Mouse (Mus musculus) hindbrain, embryonic 10.5 days (tissue): ENCODE data around the gene Tada3. TPM values are rescaled to one million over a fixed set of nuclear protein-coding genes. Genes with fewer than 3 reads are reported as not detected.
"Not testable (repeated sequence)": the region's sequence is repeated elsewhere in the genome, so short reads cannot be mapped to it uniquely, and the experiment has no call there.

Experiments used
- DNase-seq: peaks from one replicate; pipeline ENCODE4 v3.0.0-alpha.2; 2017; ENCODE audit warnings: low spot score
- H3K27ac ChIP-seq: fragments of 300-500 bp; sonication (generic); 2 replicates; pipeline ENCODE4 v1.5.1; 2016; ENCODE audit warnings: mild to moderate bottlenecking, moderate library complexity
- H3K27me3 ChIP-seq: fragments of 300-500 bp; sonication (generic); 2 replicates; pipeline ENCODE4 v1.6.1; 2016; ENCODE audit warnings: mild to moderate bottlenecking; ENCODE audit not compliant: poor library complexity, insufficient read depth, severe bottlenecking
- H3K36me3 ChIP-seq: fragments of 300-500 bp; sonication (generic); 2 replicates; pipeline ENCODE4 v1.6.1; 2016; ENCODE audit warnings: mild to moderate bottlenecking, moderate library complexity
- H3K4me1 ChIP-seq: fragments of 300-500 bp; sonication (generic); replicated peaks from 2 replicates; pipeline ENCODE4 v1.6.1; 2016; ENCODE audit warnings: mild to moderate bottlenecking
- H3K4me3 ChIP-seq: fragments of 300-500 bp; sonication (generic); 2 replicates; pipeline ENCODE4 v1.5.1; 2016; ENCODE audit warnings: mild to moderate bottlenecking, moderate library complexity
- H3K9me3 ChIP-seq: fragments of 300-500 bp; sonication (generic); 2 replicates; pipeline ENCODE4 v1.6.1; 2016; ENCODE audit warnings: mild to moderate bottlenecking, moderate library complexity
- WGBS: fragments of 180-500 bp; shearing (Covaris S2); methylation state at CpG from one replicate; pipeline ENCODE4 v1.1.7; 2016; 5-methylcytosine and 5-hydroxymethylcytosine counted together
- polyA plus RNA-seq: library from polyadenylated mRNA; unstranded; fragments of >200 nt; fragmentation: Nextera tagmentation; extraction: Ambion mirVana; gene quantifications from 2 replicates; pipeline ENCODE4 v1.2.1, GENCODE M21; 2016

Tada3 gene
- polyA plus RNA-seq, 1 experiment from 2014 or later, result 63.9 TPM

GRCm38 (mm10) chr6:113332734-113333133 is 44.9 kb downstream of the Tada3 start:
- H3K9me3 ChIP-seq, DNase-seq, H3K4me1 ChIP-seq, H3K27ac ChIP-seq, H3K27me3 ChIP-seq, H3K4me3 ChIP-seq: not testable (repeated sequence)
- WGBS, result 81% methylated on average over 6 of the region's 6 CpGs
- H3K36me3 ChIP-seq, result peaks cover 80% of the 10 kb centered on the region

GRCm38 (mm10) chr6:113331721-113332120 is 46.0 kb downstream of the Tada3 start:
- 91% methylated on average over 11 of the region's 11 CpGs for WGBS
- H3K36me3 ChIP-seq, result peaks cover 73% of the 10 kb centered on the region

GRCm38 (mm10) chr6:113330547-113330946 is 47.1 kb downstream of the Tada3 start:
- DNase-seq, result no peak
- Histone ChIP-seq H3K4me3 (no peak overlapping the region), H3K27me3 (no peaks in the 10 kb centered on the region), H3K36me3 (peaks cover 65% of the 10 kb centered on the region), H3K9me3 (no peaks in the 10 kb centered on the region), H3K27ac (no peak overlapping the region), H3K4me1 (peaks cover 19% of the 10 kb centered on the region)
- WGBS, result 67% methylated on average over 2 of the region's 2 CpGs

More at GRCm38 (mm10) chr6:113331721-113332120, 46.0 kb downstream of the Tada3 start:
- Histone ChIP-seq H3K4me1 (peaks cover 9% of the 10 kb centered on the region), H3K27ac (no peak overlapping the region), H3K27me3 (no peaks in the 10 kb centered on the region), H3K9me3 (no peaks in the 10 kb centered on the region), H3K4me3 (no peak overlapping the region)
- DNase-seq, result no peak

- Histone ChIP-seq H3K9me3 (no peaks in the 10 kb centered on the region), H3K4me3 (no peak overlapping the region), H3K36me3 (peaks cover 66% of the 10 kb centered on the region), H3K4me1 (peaks cover 21% of the 10 kb centered on the region), H3K27me3 (no peaks in the 10 kb centered on the region), H3K27ac (no peak overlapping the region)
- 91% methylated on average over 1 of the region's 1 CpGs for WGBS
- no peak for DNase-seq
Measured at GRCm38 (mm10) chr6:113329396-113329795, 48.3 kb downstream of the Tada3 start.

- peaks cover 68% of the 10 kb centered on the region for H3K36me3 ChIP-seq
- peak within 1 kb of the TSS; percentile 74 for H3K4me3 ChIP-seq
- under 1% methylated on average over 52 of the region's 52 CpGs for WGBS
Measured at GRCm38 (mm10) chr6:113326533-113327315, 51.0 kb downstream of the Tada3 start, which contains the start of gene Ogg1. Gene Ogg1, plus strand, starts transcription at chr6:113326972.

More at GRCm38 (mm10) chr6:113326533-113327315, 51.0 kb downstream of the Tada3 start, which contains the start of gene Ogg1:
- Histone ChIP-seq H3K4me1 (peaks cover 21% of the 10 kb centered on the region), H3K27ac (peak within 1 kb of the TSS; percentile 86), H3K9me3 (no peaks in the 10 kb centered on the region), H3K27me3 (no peaks in the 10 kb centered on the region)
- DNase-seq, result peak; percentile 97

Other genes starting within 250 kb of the Tada3 start
- gene Lhfpl4, start 182.5 kb downstream of the Tada3 start, polyA plus RNA-seq, result 12.1 and 20.8 TPM in 2 replicates
- 45.7 and 52.3 TPM in 2 replicates for gene Mtmr14, start 140.0 kb downstream of the Tada3 start, polyA plus RNA-seq
- 0.35 and 0.58 TPM in 2 replicates for gene Cpne9, start 95.6 kb downstream of the Tada3 start, polyA plus RNA-seq
- 25.4 and 26.9 TPM in 2 replicates for gene Brpf1, start 70.7 kb downstream of the Tada3 start, polyA plus RNA-seq
- gene Ogg1, start 50.9 kb downstream of the Tada3 start, polyA plus RNA-seq, result 15.7 and 16.1 TPM in 2 replicates
- gene Camk1, start 33.9 kb downstream of the Tada3 start, polyA plus RNA-seq, result 42.3 and 58.0 TPM in 2 replicates
- 393 and 423 TPM in 2 replicates for gene Arpc4, start 232 bp upstream of the Tada3 start, polyA plus RNA-seq
- gene Ttll3, start 11.4 kb upstream of the Tada3 start, polyA plus RNA-seq, result 5.3 and 7.4 TPM in 2 replicates
- gene Rpusd3, start 41.5 kb upstream of the Tada3 start, polyA plus RNA-seq, result 34.9 and 36.3 TPM in 2 replicates
- gene Cidec, start 57.9 kb upstream of the Tada3 start, polyA plus RNA-seq, result not detected in 2 replicates
- gene Jagn1, start 64.7 kb upstream of the Tada3 start, polyA plus RNA-seq, result 86.5 and 87.9 TPM in 2 replicates
- gene Il17re, start 80.6 kb upstream of the Tada3 start, polyA plus RNA-seq, result 1.7 and 2.2 TPM in 2 replicates
- gene Il17rc, start 93.5 kb upstream of the Tada3 start, polyA plus RNA-seq, result 6.0 and 6.7 TPM in 2 replicates
- gene Creld1, start 105.4 kb upstream of the Tada3 start, polyA plus RNA-seq, result 36.7 and 42.5 TPM in 2 replicates
- gene Prrt3, start 124.0 kb upstream of the Tada3 start, polyA plus RNA-seq, result 1.8 TPM in 2 replicates
- 79.0 and 81.8 TPM in 2 replicates for gene Emc3, start 153.8 kb upstream of the Tada3 start, polyA plus RNA-seq
- 13.2 and 18.1 TPM in 2 replicates for gene Fancd2, start 153.8 kb upstream of the Tada3 start, polyA plus RNA-seq
- 0.20 and 0.21 TPM in 2 replicates for gene Fancd2os, start 222.8 kb upstream of the Tada3 start, polyA plus RNA-seq
- 209 and 225 TPM in 2 replicates for gene Brk1, start 226.9 kb upstream of the Tada3 start, polyA plus RNA-seq
- 43.0 and 45.8 TPM in 2 replicates for gene Vhl, start 246.1 kb upstream of the Tada3 start, polyA plus RNA-seq